Mouse (Mus musculus): Measurements from ENCODE around the gene C87977. TPM values are rescaled to one million over a fixed set of nuclear protein-coding genes. Genes with fewer than 3 reads are reported as not detected.
"Not testable (repeated sequence)": the region's sequence is repeated elsewhere in the genome, so short reads cannot be mapped to it uniquely, and the experiment has no call there.

The C87977 gene
- polyA plus RNA-seq (2015; fragmentation: Nextera tagmentation; extraction: Ambion mirVana): not detected in 2 replicates

DNA sequence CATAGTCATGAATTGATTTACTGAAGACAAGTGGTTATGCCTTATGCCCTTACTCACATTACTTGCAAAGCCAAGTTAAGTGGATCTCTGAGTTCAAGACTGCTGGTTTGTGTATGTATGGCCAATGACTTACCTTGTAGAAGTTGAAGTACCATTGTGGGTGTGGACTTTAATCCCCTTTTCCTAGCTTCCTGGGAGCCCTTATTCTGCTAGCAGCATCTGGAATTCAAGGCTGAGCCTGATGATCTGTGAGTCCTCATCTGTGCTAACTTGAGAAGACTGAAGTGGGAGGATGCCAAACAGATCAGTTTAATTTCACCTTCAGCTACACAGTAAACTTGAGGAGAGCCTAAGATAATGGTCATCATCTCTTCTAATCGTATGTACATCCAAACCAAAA is at the start of gene C87977:
C87977 (minus strand) TSS at position 101 of the 400 bp plus-strand sequence.
- H3K36me3 ChIP-seq; H3K27me3 ChIP-seq; H3K4me3 ChIP-seq; H3K4me2 ChIP-seq; H3K4me1 ChIP-seq; ATAC-seq (ENCODE audit: borderline replicate concordance, extremely low read depth, low FRiP score, low TSS enrichment); H3K9ac ChIP-seq; H3K9me3 ChIP-seq; H3K27ac ChIP-seq: not testable (repeated sequence)
- 86% methylated on average over 1 of the region's 1 CpGs for WGBS

DNA sequence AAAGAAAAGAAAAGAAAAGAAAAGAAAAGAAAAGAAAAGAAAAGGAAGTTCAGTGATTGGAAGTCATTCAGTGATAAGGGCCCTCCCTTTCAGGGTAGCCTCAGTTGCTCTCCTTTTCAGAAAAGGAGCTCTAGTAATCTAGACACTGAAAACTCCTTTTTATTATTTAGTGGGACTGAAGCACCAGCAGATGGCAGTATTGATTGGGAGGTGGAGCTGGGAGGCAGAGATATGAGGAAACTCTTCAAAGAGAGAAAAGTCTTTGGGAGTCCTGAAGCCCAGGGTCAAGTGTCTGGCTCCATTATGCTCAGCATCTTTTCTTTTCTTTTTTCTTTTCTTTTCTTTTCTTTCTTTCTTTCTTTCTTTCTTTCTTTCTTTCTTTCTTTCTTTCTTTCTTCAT is 41.6 kb upstream of the C87977 start:
- H3K27ac ChIP-seq; H3K4me3 ChIP-seq; H3K9ac ChIP-seq; ATAC-seq (ENCODE audit: borderline replicate concordance, extremely low read depth, low FRiP score, low TSS enrichment); H3K27me3 ChIP-seq; H3K4me2 ChIP-seq; H3K36me3 ChIP-seq; H3K9me3 ChIP-seq; H3K4me1 ChIP-seq: not testable (repeated sequence)

DNA sequence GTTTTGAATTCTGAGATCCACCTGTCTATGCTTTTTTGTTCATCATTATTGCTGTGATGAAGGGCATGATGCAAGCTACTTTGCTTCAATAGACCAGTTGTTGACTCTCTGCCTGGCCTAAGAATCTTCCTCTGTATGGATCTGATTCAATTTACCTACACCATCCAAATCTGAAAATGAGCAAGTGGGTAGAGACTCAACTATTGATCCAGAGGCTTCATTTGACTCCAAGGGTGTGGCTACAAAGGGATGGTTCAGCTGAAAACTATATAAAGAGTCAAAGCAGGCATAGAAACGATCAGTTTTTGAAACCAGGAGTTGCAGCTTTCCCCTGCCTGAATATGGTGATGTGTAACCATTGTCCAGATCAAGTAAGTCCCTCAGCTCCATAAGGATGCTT is 22.7 kb downstream of the C87977 start, which contains the start of gene Oog2:
Oog2 (plus strand) TSS at position 301 of the 400 bp plus-strand sequence.
- WGBS: 16% methylated on average over 1 of the region's 1 CpGs
- Histone ChIP-seq H3K4me2 (no peak within 1 kb of the TSS), H3K9me3 (no peaks in the 10 kb centered on the region), H3K9ac (no peak within 1 kb of the TSS), H3K27ac (no peak within 1 kb of the TSS), H3K4me1 (no peaks in the 10 kb centered on the region), H3K36me3 (no peaks in the 10 kb centered on the region), H3K4me3 (no peak within 1 kb of the TSS), H3K27me3 (no peaks in the 10 kb centered on the region)
- ATAC-seq (ENCODE audit: borderline replicate concordance, extremely low read depth, low FRiP score, low TSS enrichment): no peak

DNA sequence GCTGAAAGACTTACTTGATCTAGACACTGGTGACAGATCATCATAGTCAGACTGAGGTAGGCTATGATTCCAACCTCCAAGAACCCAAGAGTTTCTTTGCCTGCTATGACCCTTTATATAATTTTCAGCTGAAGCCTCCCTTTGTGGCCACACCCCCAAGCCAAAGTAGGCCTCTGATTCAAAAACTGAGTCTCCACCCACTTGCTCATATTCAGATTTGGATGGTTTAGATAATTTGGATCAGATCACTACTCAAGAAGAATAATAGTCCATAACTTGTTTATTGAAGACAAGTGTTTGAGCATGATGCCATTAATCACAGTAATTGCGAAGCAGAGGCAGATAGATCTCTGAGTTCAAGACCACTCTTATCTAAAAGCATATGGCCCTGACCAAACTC is 50.6 kb downstream of the C87977 start, which contains the start of gene Oog3:
Oog3 (minus strand) TSS at position 101 of the 400 bp plus-strand sequence.
- Histone ChIP-seq H3K4me2 (no peak within 1 kb of the TSS), H3K27me3 (no peaks in the 10 kb centered on the region), H3K9ac (no peak within 1 kb of the TSS), H3K4me3 (no peak within 1 kb of the TSS), H3K4me1 (no peaks in the 10 kb centered on the region), H3K36me3 (no peaks in the 10 kb centered on the region), H3K27ac (no peak within 1 kb of the TSS), H3K9me3 (no peaks in the 10 kb centered on the region; the same call in 1 of the 2 replicates)
- WGBS: 86% methylated on average over 1 of the region's 1 CpGs
- ATAC-seq (ENCODE audit: borderline replicate concordance, extremely low read depth, low FRiP score, low TSS enrichment): no peak

Other genes starting within 250 kb of the C87977 start
- gene Gm13101, start 246.4 kb downstream of the C87977 start, polyA plus RNA-seq (2015; fragmentation: Nextera tagmentation; extraction: Ambion mirVana): not detected in 2 replicates
- gene Pramef17, start 218.9 kb downstream of the C87977 start, polyA plus RNA-seq (2015; fragmentation: Nextera tagmentation; extraction: Ambion mirVana): not detected in 2 replicates
- gene Pramel4, start 154.2 kb downstream of the C87977 start, polyA plus RNA-seq (2015; fragmentation: Nextera tagmentation; extraction: Ambion mirVana): not detected in 2 replicates
- gene Gm13102, start 106.8 kb downstream of the C87977 start, polyA plus RNA-seq (2015; fragmentation: Nextera tagmentation; extraction: Ambion mirVana): not detected in 2 replicates
- not detected in 2 replicates for gene Oog3, start 50.7 kb downstream of the C87977 start, polyA plus RNA-seq (2015; fragmentation: Nextera tagmentation; extraction: Ambion mirVana)
- not detected in 2 replicates for gene Oog2, start 22.6 kb downstream of the C87977 start, polyA plus RNA-seq (2015; fragmentation: Nextera tagmentation; extraction: Ambion mirVana)
- gene Pramel5, start 67.2 kb upstream of the C87977 start, polyA plus RNA-seq (2015; fragmentation: Nextera tagmentation; extraction: Ambion mirVana): not detected in 2 replicates
- not detected in 2 replicates for gene Gm13128, start 116.9 kb upstream of the C87977 start, polyA plus RNA-seq (2015; fragmentation: Nextera tagmentation; extraction: Ambion mirVana)
- gene Gm13119, start 144.6 kb upstream of the C87977 start, polyA plus RNA-seq (2015; fragmentation: Nextera tagmentation; extraction: Ambion mirVana): not detected in 2 replicates
- gene Pramef20, start 164.6 kb upstream of the C87977 start, polyA plus RNA-seq (2015; fragmentation: Nextera tagmentation; extraction: Ambion mirVana): not detected in 2 replicates
- 0.15 TPM in 1 of 2 replicates, not detected in the other for gene Pramef12, start 195.1 kb upstream of the C87977 start, polyA plus RNA-seq (2015; fragmentation: Nextera tagmentation; extraction: Ambion mirVana)
- gene 1700012P22Rik, start 225.5 kb upstream of the C87977 start, polyA plus RNA-seq (2015; fragmentation: Nextera tagmentation; extraction: Ambion mirVana): not detected in 2 replicates
- not detected in 2 replicates for gene Gm9944, start 240.0 kb upstream of the C87977 start, polyA plus RNA-seq (2015; fragmentation: Nextera tagmentation; extraction: Ambion mirVana)

Measured in lung, embryonic 15.5 days (tissue).